Mouse (Mus musculus) embryonic facial prominence, embryonic 11.5 days (tissue): ENCODE measurements around the gene Bhlha15. TPM values are rescaled to one million over a fixed set of nuclear protein-coding genes. Genes with fewer than 3 reads are reported as not detected.

Source experiments
- ATAC-seq: fragments of 200-750 bp; cut with Nextera tagmentation; replicated peaks from 2 replicates; pipeline ENCODE4 v1.8.0; 2017; ENCODE audit warnings: low read depth; ENCODE audit not compliant: insufficient number of reproducible peaks, low FRiP score, low TSS enrichment
- DNase-seq: peaks from one replicate; pipeline ENCODE4 v3.0.0-alpha.2; 2015; ENCODE audit warnings: low spot score
- H3K27ac ChIP-seq: fragments of 300-500 bp; sonication (generic); replicated peaks from 2 replicates; pipeline ENCODE4 v1.5.1; 2014; ENCODE audit warnings: mild to moderate bottlenecking, low read depth, low read length, control low read depth
- H3K27me3 ChIP-seq: fragments of 300-500 bp; sonication (generic); 2 replicates; pipeline ENCODE4 v1.6.1; 2014; ENCODE audit warnings: mild to moderate bottlenecking, low read length, moderate library complexity, mixed read lengths; ENCODE audit not compliant: control insufficient read depth, insufficient read depth
- H3K36me3 ChIP-seq: fragments of 300-500 bp; sonication (generic); replicated peaks from 2 replicates; pipeline ENCODE4 v1.6.1; 2014; ENCODE audit warnings: low read depth, mild to moderate bottlenecking, low read length, moderate library complexity, mixed read lengths; ENCODE audit not compliant: control insufficient read depth, insufficient read depth
- H3K4me1 ChIP-seq: fragments of 300-500 bp; sonication (generic); 2 replicates; pipeline ENCODE4 v1.6.1; 2014; ENCODE audit warnings: low read length, mixed read lengths; ENCODE audit not compliant: control insufficient read depth, insufficient read depth
- H3K4me2 ChIP-seq: fragments of 300-500 bp; sonication (generic); 2 replicates; pipeline ENCODE4 v1.6.1; 2014; ENCODE audit warnings: low read depth, mild to moderate bottlenecking, control low read depth, low read length, moderate library complexity
- H3K4me3 ChIP-seq: fragments of 300-500 bp; sonication (generic); 2 replicates; pipeline ENCODE4 v1.5.1; 2014; ENCODE audit warnings: low read depth, low read length, control low read depth
- H3K9ac ChIP-seq: fragments of 300-500 bp; sonication (generic); replicated peaks from 2 replicates; pipeline ENCODE4 v1.6.1; 2014; ENCODE audit warnings: mild to moderate bottlenecking, control low read depth, low read length
- H3K9me3 ChIP-seq: fragments of 300-500 bp; sonication (generic); replicated peaks from 2 replicates; pipeline ENCODE4 v1.6.1; 2016; ENCODE audit warnings: mild to moderate bottlenecking, low read length, inconsistent platforms, mixed read lengths; ENCODE audit not compliant: control insufficient read depth
- WGBS: fragments of 180-500 bp; shearing (Covaris S2); extraction: QIAGEN DNeasy Blood & Tissue Kit; methylation state at CpG from one replicate; pipeline ENCODE4 v1.1.7; 2014; 5-methylcytosine and 5-hydroxymethylcytosine counted together
- polyA plus RNA-seq: library from polyadenylated mRNA; unstranded; fragments of >200 nt; fragmentation: Nextera tagmentation; extraction: Ambion mirVana; gene quantifications from 2 replicates; pipeline ENCODE4 v1.2.1, GENCODE M21; 2014

Bhlha15 gene
- polyA plus RNA-seq, 1 experiment from 2014 or later: 0.07 TPM

GRCm38 (mm10) chr5:144223503-144223862 lies 33.4 kb downstream of the Bhlha15 start, which contains the start of gene Tecpr1:
TSS of gene Tecpr1 (minus strand) at chr5:144223615.
- Histone ChIP-seq H3K27me3 (no peaks in the 10 kb centered on the region), H3K27ac (no peak within 1 kb of the TSS), H3K9ac (peak within 1 kb of the TSS; percentile 70), H3K4me2 (peak within 1 kb of the TSS; percentile 84), H3K4me3 (peak within 1 kb of the TSS; percentile 68), H3K36me3 (no peaks in the 10 kb centered on the region), H3K9me3 (no peaks in the 10 kb centered on the region), H3K4me1 (no peaks in the 10 kb centered on the region; the same call in 1 of the 2 replicates)
- WGBS: under 1% methylated on average over 37 of the region's 37 CpGs
- peak; percentile 97 for DNase-seq
- peak; percentile 95 for ATAC-seq

GRCm38 (mm10) chr5:144223899-144224816 lies 34.1 kb downstream of the Bhlha15 start:
- Histone ChIP-seq H3K4me3 (peak overlapping the region; percentile 68), H3K36me3 (no peaks in the 10 kb centered on the region), H3K27me3 (no peaks in the 10 kb centered on the region), H3K4me2 (peak overlapping the region; percentile 51), H3K27ac (no peak overlapping the region), H3K9me3 (no peaks in the 10 kb centered on the region), H3K9ac (peak overlapping the region; percentile 62), H3K4me1 (no peaks in the 10 kb centered on the region; the same call in 1 of the 2 replicates)
- peak; percentile 6 for DNase-seq
- ATAC-seq: no peak
- WGBS: 25% methylated on average over 18 of the region's 18 CpGs

- Histone ChIP-seq H3K27me3 (no peaks in the 10 kb centered on the region), H3K9me3 (no peaks in the 10 kb centered on the region), H3K4me3 (no peak overlapping the region), H3K4me2 (no peak overlapping the region), H3K36me3 (no peaks in the 10 kb centered on the region), H3K27ac (no peak overlapping the region), H3K4me1 (no peaks in the 10 kb centered on the region; the same call in 1 of the 2 replicates), H3K9ac (no peak overlapping the region)
- 32% methylated on average over 11 of the region's 11 CpGs for WGBS
- no peak for DNase-seq
- ATAC-seq: no peak
These were observed 36.1 kb downstream of the Bhlha15 start for GRCm38 (mm10) chr5:144226220-144226619.

- ATAC-seq (no peak), DNase-seq (no peak)
- Histone ChIP-seq H3K4me2 (no peak overlapping the region), H3K27me3 (no peaks in the 10 kb centered on the region), H3K4me1 (no peaks in the 10 kb centered on the region; the same call in 1 of the 2 replicates), H3K36me3 (no peaks in the 10 kb centered on the region), H3K27ac (no peak overlapping the region), H3K4me3 (no peak overlapping the region), H3K9me3 (no peaks in the 10 kb centered on the region), H3K9ac (no peak overlapping the region)
- WGBS: 88% methylated on average over 7 of the region's 7 CpGs
These were observed 40.1 kb downstream of the Bhlha15 start for GRCm38 (mm10) chr5:144230216-144230615.

- Histone ChIP-seq H3K27ac (no peak overlapping the region), H3K36me3 (no peaks in the 10 kb centered on the region), H3K4me2 (no peak overlapping the region), H3K9me3 (no peaks in the 10 kb centered on the region), H3K9ac (no peak overlapping the region), H3K4me1 (no peaks in the 10 kb centered on the region; the same call in 1 of the 2 replicates), H3K27me3 (no peaks in the 10 kb centered on the region), H3K4me3 (no peak overlapping the region)
- ATAC-seq (no peak), DNase-seq (no peak)
- WGBS: 73% methylated on average over 1 of the region's 1 CpGs
These were observed 41.3 kb downstream of the Bhlha15 start for GRCm38 (mm10) chr5:144231410-144231809.

GRCm38 (mm10) chr5:144232531-144232930 lies 42.4 kb downstream of the Bhlha15 start:
- Histone ChIP-seq H3K27me3 (no peaks in the 10 kb centered on the region), H3K27ac (no peak overlapping the region), H3K4me3 (no peak overlapping the region), H3K4me2 (no peak overlapping the region), H3K4me1 (no peaks in the 10 kb centered on the region), H3K36me3 (no peaks in the 10 kb centered on the region), H3K9ac (no peak overlapping the region), H3K9me3 (no peaks in the 10 kb centered on the region)
- DNase-seq: no peak
- 86% methylated on average over 5 of the region's 5 CpGs for WGBS
- no peak for ATAC-seq

- Histone ChIP-seq H3K4me2 (no peak overlapping the region), H3K36me3 (no peaks in the 10 kb centered on the region), H3K27ac (no peak overlapping the region), H3K4me3 (no peak overlapping the region), H3K4me1 (no peaks in the 10 kb centered on the region), H3K9me3 (no peaks in the 10 kb centered on the region), H3K9ac (no peak overlapping the region), H3K27me3 (no peaks in the 10 kb centered on the region)
- DNase-seq (no peak), ATAC-seq (no peak)
- WGBS: 77% methylated on average over 6 of the region's 6 CpGs
These were observed 44.1 kb downstream of the Bhlha15 start for GRCm38 (mm10) chr5:144234222-144234621.

- 84% methylated on average over 7 of the region's 7 CpGs for WGBS
- no peaks in the 10 kb centered on the region for H3K27me3 ChIP-seq
- DNase-seq: no peak
- H3K9ac ChIP-seq: no peak overlapping the region
- no peak overlapping the region for H3K4me2 ChIP-seq
- ATAC-seq: no peak
- no peak overlapping the region for H3K27ac ChIP-seq
- no peaks in the 10 kb centered on the region for H3K36me3 ChIP-seq
- no peaks in the 10 kb centered on the region for H3K9me3 ChIP-seq
- no peak overlapping the region for H3K4me3 ChIP-seq
- H3K4me1 ChIP-seq: no peaks in the 10 kb centered on the region
These were observed 44.6 kb downstream of the Bhlha15 start for GRCm38 (mm10) chr5:144234714-144235113.
